Mouse (Mus musculus) CH12.LX (cell line): Measurements from ENCODE around the gene Tas2r134. TPM values are rescaled to one million over a fixed set of nuclear protein-coding genes. Genes with fewer than 3 reads are reported as not detected.

Source experiments
- DNase-seq: peaks from one replicate; pipeline ENCODE4 v3.0.0-alpha.2; 2013; ENCODE audit errors: extremely low read depth
- H3K27ac ChIP-seq: 2 replicates; pipeline ENCODE4 v1.5.1; 2012; ENCODE audit warnings: low read depth, mild to moderate bottlenecking, control low read depth, moderate library complexity; ENCODE audit not compliant: insufficient read depth
- H3K27me3 ChIP-seq: replicated peaks from 2 replicates; pipeline ENCODE3; 2012; ENCODE audit warnings: inconsistent platforms
- H3K36me3 ChIP-seq, 2 experiments: replicated peaks in 1 of 2; 2 replicates each; pipeline versions ENCODE3 to v1.6.1; 2012; ENCODE audit warnings: inconsistent platforms in 1 of 2, low read length in 1 of 2, mild to moderate bottlenecking in 1 of 2, mixed read lengths in 1 of 2, moderate library complexity in 1 of 2; ENCODE audit not compliant: control insufficient read depth in 1 of 2, insufficient read depth in 1 of 2
- H3K4me1 ChIP-seq, 2 experiments: 2 replicates each; pipeline ENCODE4 v1.6.1; 2012; ENCODE audit warnings: inconsistent platforms in 1 of 2, moderate library complexity in 1 of 2; ENCODE audit not compliant: insufficient read depth in 2 of 2, control insufficient read depth in 1 of 2
- H3K4me2 ChIP-seq: 2 replicates; pipeline ENCODE4 v1.6.1; 2012; ENCODE audit warnings: low read depth, mild to moderate bottlenecking, control low read depth; ENCODE audit not compliant: poor library complexity, insufficient read depth, severe bottlenecking
- H3K4me3 ChIP-seq, 3 experiments: fragments of 150-350 bp in 1 of 3; sonication (generic) in 1 of 3; replicated peaks in 1 of 3; 2 replicates each; pipeline versions ENCODE3 to v1.5.1; 2011 to 2012; ENCODE audit warnings: low read depth in 2 of 3, low read length in 2 of 3, mild to moderate bottlenecking in 2 of 3, moderate library complexity in 2 of 3, control low read depth in 1 of 3, improper control_type of control experiment in 1 of 3, inconsistent platforms in 1 of 3, mixed read lengths in 1 of 3; ENCODE audit not compliant: poor library complexity in 1 of 3
- H3K79me2 ChIP-seq: replicated peaks from 2 replicates; pipeline ENCODE4 v1.6.1; 2012; ENCODE audit warnings: mild to moderate bottlenecking, moderate library complexity; ENCODE audit not compliant: control insufficient read depth, poor library complexity, insufficient read depth, severe bottlenecking; ENCODE audit errors: extremely low read depth
- H3K9ac ChIP-seq: 2 replicates; pipeline ENCODE4 v1.6.1; 2012; ENCODE audit warnings: low read depth, mild to moderate bottlenecking, control low read depth, moderate library complexity; ENCODE audit not compliant: insufficient read depth
- H3K9me3 ChIP-seq: replicated peaks from 2 replicates; pipeline ENCODE3; 2012; ENCODE audit warnings: low read length, inconsistent platforms, mixed read lengths
- CHD1 ChIP-seq: IDR thresholded peaks from 2 replicates; pipeline ENCODE4 v1.6.1; 2012; ENCODE audit warnings: low read depth, low read length, improper control_type of control experiment, inconsistent platforms
- CTCF ChIP-seq, 2 experiments: IDR thresholded peaks in 1 of 2; conservative IDR thresholded peaks in 1 of 2; 2 replicates each; pipeline ENCODE4 v1.5.1; 2011 to 2012; ENCODE audit warnings: low read depth in 2 of 2, low read length in 2 of 2, improper control_type of control experiment in 1 of 2, inconsistent platforms in 1 of 2, mild to moderate bottlenecking in 1 of 2, moderate library complexity in 1 of 2
- E2F4 ChIP-seq: IDR thresholded peaks from 2 replicates; pipeline ENCODE4 v1.6.1; 2011; ENCODE audit warnings: low read depth, low read length, improper control_type of control experiment; ENCODE audit not compliant: insufficient replicate concordance
- EP300 ChIP-seq: IDR thresholded peaks from 2 replicates; pipeline ENCODE4 v1.6.1; 2011; ENCODE audit warnings: low read length, improper control_type of control experiment
- ETS1 ChIP-seq: conservative IDR thresholded peaks from 2 replicates; pipeline ENCODE4 v1.6.1; 2012; ENCODE audit warnings: low read depth, mild to moderate bottlenecking, inconsistent platforms, low read length, improper control_type of control experiment, moderate library complexity
- JUND ChIP-seq: conservative IDR thresholded peaks from 2 replicates; pipeline ENCODE4 v1.6.1; 2011; ENCODE audit warnings: low read depth, low read length, improper control_type of control experiment
- MAX ChIP-seq: IDR thresholded peaks from 2 replicates; pipeline ENCODE4 v1.6.1; 2011; ENCODE audit warnings: low read length, improper control_type of control experiment
- MAZ ChIP-seq: IDR thresholded peaks from 2 replicates; pipeline ENCODE4 v1.6.1; 2012; ENCODE audit warnings: low read depth, mild to moderate bottlenecking, inconsistent platforms, low read length, improper control_type of control experiment, moderate library complexity
- MEF2A ChIP-seq: IDR thresholded peaks from 2 replicates; pipeline ENCODE4 v1.6.1; 2014; ENCODE audit warnings: low read depth, mild to moderate bottlenecking, inconsistent platforms, low read length, improper control_type of control experiment, borderline replicate concordance
- MXI1 ChIP-seq: IDR thresholded peaks from 2 replicates; pipeline ENCODE4 v1.6.1; 2011; ENCODE audit warnings: mild to moderate bottlenecking, low read depth, low read length, improper control_type of control experiment
- NELFE ChIP-seq: IDR thresholded peaks from 2 replicates; pipeline ENCODE4 v1.6.1; 2011; ENCODE audit warnings: low read depth, low read length, improper control_type of control experiment
- POLR2AphosphoS2 ChIP-seq: IDR thresholded peaks from 2 replicates; pipeline ENCODE4 v1.6.1; 2011; ENCODE audit warnings: low read depth, low read length, improper control_type of control experiment
- USF1 ChIP-seq: IDR thresholded peaks from 2 replicates; pipeline ENCODE4 v1.6.1; 2014; ENCODE audit warnings: low read depth, mild to moderate bottlenecking, inconsistent platforms, low read length, improper control_type of control experiment
- USF2 ChIP-seq: conservative IDR thresholded peaks from 2 replicates; pipeline ENCODE4 v1.6.1; 2011; ENCODE audit warnings: low read depth, low read length, improper control_type of control experiment
- ZC3H11A ChIP-seq: IDR thresholded peaks from 2 replicates; pipeline ENCODE4 v1.6.1; 2012; ENCODE audit warnings: low read depth, mild to moderate bottlenecking, inconsistent platforms, low read length, improper control_type of control experiment
- ZMIZ1 ChIP-seq: IDR thresholded peaks from 2 replicates; pipeline ENCODE4 v1.6.1; 2012; ENCODE audit warnings: low read depth, mild to moderate bottlenecking, inconsistent platforms, low read length, improper control_type of control experiment
- dilution Hi-C: fragments of 300-500 bp; cut with MboI; formaldehyde crosslinking; loops from 2 replicates; pipeline ENCODE4 v1.14.3; 2020; ENCODE audit warnings: low sequenced_read_pairs; ENCODE audit not compliant: extremely low pct_unique_long_range_greater_than_20kb, extremely low pct_ligation_motif_present
- in situ Hi-C: fragments of 300-500 bp; cut with MboI; formaldehyde crosslinking; loops from 3 replicates; pipeline ENCODE4 v1.14.3; 2019; ENCODE audit warnings: low sequenced_read_pairs, low pct_ligation_motif_present, low pct_unique_long_range_greater_than_20kb, mixed read lengths
- polyA plus RNA-seq: library from polyadenylated mRNA; unstranded; fragments of >175 nt; gene quantifications from 2 replicates; pipeline ENCODE4 v1.2.1, GENCODE M21; 2012; ENCODE audit warnings: low read depth; ENCODE audit not compliant: insufficient read length
- total RNA-seq, 2 experiments: library from RNA; depleted of rRNA; stranded (reverse); fragments of 300-350 nt in 1 of 2; fragments of >200 nt in 1 of 2; gene quantifications; 2 replicates each; pipeline ENCODE4 v1.2.3; 2012 to 2014

The Tas2r134 gene
- total and polyA plus RNA-seq, 3 experiments, result not detected

DNA sequence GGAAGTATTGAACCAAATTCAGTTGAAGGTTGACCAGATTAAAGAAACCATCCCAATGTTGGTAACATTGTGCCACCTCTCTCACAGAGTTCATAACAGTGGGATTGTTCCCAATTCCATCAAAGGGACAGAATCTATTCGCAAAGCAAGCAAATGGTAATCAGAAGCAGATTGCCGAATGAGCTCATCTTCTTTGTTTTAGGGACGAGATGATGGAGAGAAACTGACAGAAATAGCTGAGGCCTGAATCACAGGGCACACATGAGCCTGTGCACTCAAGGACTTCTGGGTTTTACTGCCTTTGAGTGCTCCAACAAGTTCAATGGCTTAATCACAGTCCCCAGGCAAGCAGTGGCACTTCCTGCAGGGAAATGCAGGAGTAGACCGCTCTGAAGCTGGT is 13.6 kb upstream of the Tas2r134 start:
- in situ Hi-C loops, result no loop called here
- Histone ChIP-seq H3K9me3 (no peaks in the 10 kb centered on the region), H3K4me1 (no peaks in the 10 kb centered on the region)

DNA sequence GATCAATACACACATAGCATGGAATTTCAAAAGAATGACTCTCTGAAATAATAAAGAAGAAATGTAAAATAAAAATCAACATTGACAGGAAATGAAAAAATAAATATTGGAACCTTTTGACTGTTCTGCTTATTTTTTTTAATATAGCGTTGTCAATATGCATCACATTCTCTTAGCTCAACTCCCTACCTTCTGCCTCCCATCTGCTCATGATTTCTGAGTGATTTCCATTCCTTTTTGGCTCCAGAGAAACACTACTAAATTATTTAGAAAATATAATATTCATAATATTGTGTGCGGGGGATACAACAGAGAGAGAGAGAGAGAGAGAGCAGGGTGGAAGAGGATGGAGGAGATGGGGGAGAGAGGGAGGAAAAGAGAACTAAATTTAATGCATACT is 5.4 kb upstream of the Tas2r134 start:
- no peak overlapping the region for H3K4me2 ChIP-seq
- TF ChIP-seq MEF2A, result no peak
- no peak for TF ChIP-seq MXI1
- TF ChIP-seq POLR2AphosphoS2, result no peak
- H3K27me3 ChIP-seq, result no peaks in the 10 kb centered on the region
- no peak overlapping the region for H3K4me3 ChIP-seq
- no peak for DNase-seq
- no peak overlapping the region for H3K9ac ChIP-seq
- H3K9me3 ChIP-seq, result no peaks in the 10 kb centered on the region
- no peaks in the 10 kb centered on the region for H3K36me3 ChIP-seq
- dilution Hi-C loops, result no loop called here
- no peaks in the 10 kb centered on the region for H3K79me2 ChIP-seq
- in situ Hi-C loops, result no loop called here
- H3K27ac ChIP-seq, result no peak overlapping the region
- H3K4me1 ChIP-seq, result peaks cover 0 to 3% of the 10 kb centered on the region in 2 experiments; a peak in 1 of 4 replicates

More for the DNA sequence above, 13.6 kb upstream of the Tas2r134 start:
- no peak for DNase-seq
- H3K27ac ChIP-seq, result no peak overlapping the region
- TF ChIP-seq USF2 (no peak), POLR2AphosphoS2 (no peak), USF1 (no peak), JUND (no peak), MAX (no peak), ZC3H11A (no peak)
- TF ChIP-seq, all 38 proteins: peak for 0
- Histone ChIP-seq H3K27me3 (no peaks in the 10 kb centered on the region), H3K4me3 (no peak overlapping the region), H3K36me3 (no peaks in the 10 kb centered on the region), H3K4me2 (no peak overlapping the region), H3K9ac (no peak overlapping the region), H3K79me2 (no peaks in the 10 kb centered on the region)
- dilution Hi-C loops, result no loop called here

DNA sequence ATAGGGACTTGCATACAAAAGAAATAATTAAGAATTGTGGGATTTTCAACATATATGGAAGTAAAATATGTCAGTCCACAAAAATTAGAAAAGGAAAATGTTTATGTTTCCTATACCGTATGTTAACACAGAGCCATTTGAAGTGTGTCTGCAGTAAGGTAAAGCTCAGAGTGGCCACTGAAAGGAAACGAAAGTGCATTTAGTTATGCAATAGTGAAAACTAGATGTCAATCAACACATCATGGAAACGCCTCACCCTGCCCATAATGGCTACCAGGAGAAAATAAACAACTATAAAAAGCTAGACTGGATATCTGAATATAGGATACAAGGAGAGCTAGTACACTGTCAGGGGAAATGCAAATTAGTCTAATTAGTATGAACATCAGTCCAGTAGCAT is 1.3 kb upstream of the Tas2r134 start:
- Histone ChIP-seq H3K4me3 (no peak overlapping the region), H3K4me1 (peaks cover 0 to 3% of the 10 kb centered on the region in 2 experiments; a peak in 1 of 4 replicates), H3K79me2 (no peaks in the 10 kb centered on the region), H3K9ac (no peak overlapping the region), H3K27ac (no peak overlapping the region), H3K27me3 (no peaks in the 10 kb centered on the region), H3K4me2 (no peak overlapping the region), H3K9me3 (no peaks in the 10 kb centered on the region), H3K36me3 (no peaks in the 10 kb centered on the region)
- dilution Hi-C loops, result no loop called here
- no peak for TF ChIP-seq EP300
- TF ChIP-seq MAZ, result no peak
- TF ChIP-seq E2F4, result no peak
- TF ChIP-seq ZC3H11A, result no peak
- TF ChIP-seq ZMIZ1, result no peak
- no peak for TF ChIP-seq POLR2AphosphoS2
- TF ChIP-seq NELFE, result no peak
- no peak for TF ChIP-seq ETS1
- no peak for TF ChIP-seq CHD1
- no peak for TF ChIP-seq CTCF (conservative IDR thresholded peaks at IDR 0.05 in 1 of 2, IDR thresholded peaks at IDR 0.05 in 1 of 2; ENCODE audit: low read depth in 2 of 2, low read length in 2 of 2)
- in situ Hi-C loops, result no loop called here
- no peak for DNase-seq
